Mouse (Mus musculus) urinary bladder, postnatal 14 days (tissue): ENCODE data around the gene Musk.

ENCODE experiments used
- DNase-seq: peaks from one replicate; pipeline ENCODE4 v3.0.0; 2021; ENCODE audit warnings: low spot score

The Musk gene

DNA sequence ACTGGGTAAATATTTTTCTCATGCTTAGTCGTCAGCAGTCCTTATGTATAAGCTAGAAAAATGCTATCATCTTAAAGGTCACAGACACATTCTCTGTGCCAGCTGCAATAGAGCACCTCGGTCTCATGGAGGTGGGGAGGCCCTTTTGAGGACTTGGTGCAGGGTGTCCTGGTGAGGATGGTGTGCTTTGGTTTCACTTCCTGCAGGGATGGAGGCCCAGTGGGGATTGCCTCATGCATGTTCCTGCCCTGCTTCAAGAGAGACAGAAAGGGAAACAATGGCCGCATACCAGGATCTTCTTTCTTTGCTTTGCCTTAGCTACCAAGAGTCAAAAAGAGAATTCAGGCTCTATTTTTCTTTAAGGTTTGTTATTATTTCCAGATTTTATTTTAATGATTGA, 31.8 kb downstream of the Musk start:
- no peak for DNase-seq

DNA sequence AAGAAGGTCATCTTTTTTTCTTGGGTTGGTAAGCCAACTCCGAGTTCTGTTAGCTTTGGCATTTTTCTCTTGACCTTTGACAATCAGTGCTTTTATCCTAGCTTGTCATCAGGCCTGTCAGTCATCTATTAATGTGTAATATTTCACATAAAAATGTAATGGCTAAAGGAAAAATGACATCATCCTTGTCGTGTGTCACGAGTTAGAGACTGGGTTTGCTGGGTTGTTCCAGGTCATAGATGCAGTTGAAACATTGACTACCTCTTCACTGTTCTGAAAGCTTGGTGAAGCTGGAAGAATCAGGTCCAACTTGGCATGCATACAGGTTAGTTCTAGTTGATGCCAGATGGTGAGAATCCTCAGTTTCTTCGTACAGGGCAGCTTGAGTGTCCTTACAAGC, 34.5 kb downstream of the Musk start:
- no peak for DNase-seq

DNA sequence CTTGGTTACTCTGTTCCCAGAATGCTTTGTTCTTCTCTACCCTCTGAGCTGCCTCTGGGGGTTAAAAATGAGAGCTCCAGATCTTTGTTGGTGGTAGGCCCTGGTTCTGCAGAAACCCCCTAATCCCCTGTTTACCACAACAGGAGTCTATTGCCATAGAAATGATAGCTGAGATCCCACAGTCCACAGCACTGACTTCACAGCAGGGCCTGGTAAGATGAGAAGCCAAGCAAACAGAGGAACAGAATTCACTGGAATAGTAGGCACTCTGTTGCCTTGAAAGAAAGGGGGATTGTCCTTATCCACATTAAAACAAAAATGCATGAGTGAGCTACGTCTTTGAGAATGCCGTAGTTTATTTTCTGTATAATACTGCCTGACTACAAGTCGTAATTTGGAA, 41.0 kb downstream of the Musk start:
- DNase-seq: no peak

DNA sequence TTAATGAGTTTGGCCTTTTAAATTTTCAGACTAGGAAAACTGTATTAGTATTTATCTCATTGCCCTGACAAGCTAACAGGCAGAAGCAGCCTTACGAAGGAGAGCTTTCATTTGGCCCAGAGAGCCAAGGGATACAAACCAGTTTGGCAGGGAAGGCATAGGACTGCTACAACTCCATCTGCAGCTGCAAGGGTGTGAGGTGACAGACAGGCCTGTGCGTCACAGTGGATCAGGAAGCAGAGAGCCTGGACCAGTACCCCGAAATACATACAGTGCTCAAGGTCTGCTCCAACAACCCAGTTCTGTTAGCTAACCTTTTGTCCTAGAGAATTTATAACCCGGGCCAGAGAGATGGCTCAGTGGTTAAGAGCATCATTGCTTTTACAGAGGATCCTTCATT, 42.5 kb downstream of the Musk start:
- DNase-seq: no peak

DNA sequence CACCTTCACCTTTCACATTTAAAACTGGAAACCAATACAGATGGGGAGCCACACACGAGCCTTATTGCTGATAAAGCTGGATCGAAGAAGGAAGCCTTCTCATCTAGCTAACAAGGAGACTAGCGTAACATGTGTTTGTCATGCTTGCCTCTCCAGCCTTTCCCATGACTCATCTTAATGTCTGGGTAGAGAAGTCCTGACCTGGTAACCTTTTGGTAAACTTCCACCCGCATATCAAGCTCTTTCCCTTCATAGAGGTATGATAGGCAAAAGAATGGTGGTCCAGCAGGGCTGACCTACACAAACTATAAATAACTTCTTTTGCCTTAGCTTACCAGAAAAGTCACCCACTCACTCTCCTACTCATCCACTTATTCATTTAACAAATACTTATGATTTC, 44.3 kb downstream of the Musk start:
- DNase-seq: no peak

DNA sequence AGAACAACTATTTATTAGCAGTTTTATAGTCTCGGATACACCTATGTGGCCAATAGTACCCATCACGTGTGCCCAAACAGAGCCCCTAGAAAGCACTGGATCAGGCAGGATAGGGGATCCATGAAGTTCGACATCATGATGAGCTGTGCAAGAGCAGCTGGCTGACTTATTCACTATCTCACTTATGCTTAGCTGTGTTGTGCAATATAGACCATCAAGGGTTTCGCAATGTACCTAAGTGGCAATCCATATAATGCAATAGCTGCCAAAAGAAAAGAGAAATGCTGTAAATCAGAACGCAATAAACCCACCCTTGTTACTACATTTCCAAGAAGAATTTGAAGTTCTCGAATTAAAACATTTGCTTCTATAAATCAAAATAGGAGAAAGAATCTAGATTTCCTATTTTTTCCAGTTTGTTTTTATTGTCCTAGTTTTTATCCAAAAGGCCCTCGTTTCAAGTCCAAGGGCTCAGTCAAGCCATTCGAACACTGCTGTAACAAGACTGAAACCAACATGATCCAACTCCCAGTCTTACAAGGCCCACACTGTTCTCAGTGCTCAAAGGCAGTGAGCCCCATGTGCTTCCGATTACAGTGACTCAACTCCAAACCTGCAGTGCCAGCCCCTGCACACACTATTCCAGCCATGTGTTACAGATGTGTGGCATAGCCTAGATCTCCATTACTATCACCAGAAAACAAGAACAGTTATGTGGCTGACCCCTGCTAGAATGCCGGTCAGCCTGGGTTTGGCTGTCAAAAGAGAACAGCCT, 45.3 kb downstream of the Musk start:
- DNase-seq: peak; percentile 9

DNA sequence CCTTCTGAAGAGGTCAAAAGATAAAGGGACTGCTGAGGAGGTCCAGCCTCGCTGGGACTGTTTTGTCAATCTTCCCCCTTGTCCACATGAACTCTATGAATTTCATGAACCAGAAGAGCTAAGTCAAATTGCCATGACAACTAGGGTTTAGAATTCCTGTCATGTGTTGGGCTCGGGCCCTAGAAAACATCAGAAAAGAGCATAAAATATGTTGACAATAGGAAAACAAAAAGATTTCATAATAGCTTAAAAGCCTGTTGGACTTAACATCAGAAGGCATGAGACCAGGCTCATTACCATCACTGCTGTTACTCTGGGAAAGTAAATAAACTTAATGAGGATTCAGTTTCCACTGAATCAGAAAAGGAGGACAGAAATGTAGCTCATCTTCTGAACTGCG, 46.6 kb downstream of the Musk start:
- DNase-seq: no peak

DNA sequence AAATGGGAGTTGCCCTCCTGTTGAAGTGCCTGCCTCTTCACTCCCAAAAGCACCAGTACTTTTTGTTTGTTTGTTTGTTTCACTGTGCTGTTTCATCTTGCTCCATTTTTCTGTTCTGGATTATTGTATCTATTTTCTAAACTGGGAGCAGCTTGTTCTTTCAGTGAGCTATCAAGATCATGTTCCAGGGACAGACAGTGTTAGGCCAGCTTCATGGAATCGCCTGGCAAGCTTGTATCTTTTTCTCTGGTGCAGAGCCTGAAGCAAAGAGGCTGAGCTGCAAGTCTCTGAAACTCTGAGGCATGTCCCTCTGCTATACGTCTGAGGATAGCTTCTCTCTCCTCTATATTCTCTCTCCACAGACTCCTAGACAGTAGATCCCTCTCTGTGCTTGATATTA, 50.5 kb downstream of the Musk start:
- DNase-seq: no peak

DNA sequence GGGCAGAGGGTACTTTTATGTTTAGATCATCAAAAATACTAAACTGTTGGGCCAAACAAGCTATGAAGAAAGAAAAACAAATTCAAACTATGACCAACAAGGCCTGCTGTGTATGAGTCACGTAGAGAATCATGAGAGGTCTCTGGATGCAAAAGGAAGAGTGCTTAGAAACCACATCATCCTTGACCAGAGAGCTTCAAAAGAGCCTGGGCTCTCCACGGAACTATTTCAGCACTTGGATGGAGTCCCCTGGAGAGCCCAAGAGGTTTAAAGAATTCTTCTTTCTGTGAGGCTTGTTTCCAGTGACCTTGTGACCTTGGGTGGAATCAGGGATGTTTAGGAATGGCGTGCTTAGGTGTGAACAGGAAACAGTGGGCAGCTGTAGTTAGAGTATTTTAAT, 53.5 kb downstream of the Musk start:
- DNase-seq: no peak

DNA sequence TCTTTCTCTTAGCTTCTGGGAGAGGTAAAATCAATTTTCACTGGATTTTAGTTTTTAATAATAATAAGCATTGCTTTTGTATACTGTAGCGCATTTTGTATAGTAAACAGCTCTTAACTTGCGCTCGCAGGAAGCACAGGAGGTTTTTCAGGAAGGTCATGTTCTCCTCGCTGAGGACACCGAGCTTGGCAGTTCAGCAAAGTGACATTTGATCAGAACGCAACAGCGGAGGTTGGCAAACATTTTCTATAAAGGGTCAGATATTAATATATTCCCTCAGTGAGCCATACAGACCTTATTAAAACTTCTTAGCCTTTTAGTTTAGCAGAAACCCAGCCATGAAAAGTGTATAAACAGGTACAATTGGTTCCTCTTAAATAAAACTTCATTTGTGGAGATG, 64.4 kb downstream of the Musk start:
- DNase-seq: no peak

DNA sequence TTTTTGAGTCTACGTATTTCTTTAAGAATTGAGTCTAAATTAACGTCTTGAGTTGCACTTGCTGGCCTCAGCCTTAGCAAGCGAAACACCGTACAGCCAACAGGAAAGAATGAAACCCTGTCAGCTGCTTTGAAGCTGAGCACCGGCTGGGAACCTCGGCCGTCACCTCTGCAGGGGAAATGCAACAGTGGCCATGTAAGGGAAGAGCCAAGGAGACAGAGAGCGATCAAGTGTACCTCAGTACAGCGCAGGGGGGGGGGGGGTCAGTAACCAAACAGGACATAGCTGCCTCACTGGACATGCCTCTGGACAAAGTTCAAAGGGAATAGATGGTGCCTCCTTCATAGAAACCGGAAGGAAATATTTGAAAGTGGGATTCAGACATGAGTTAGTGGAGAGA, 65.4 kb downstream of the Musk start:
- DNase-seq: no peak

DNA sequence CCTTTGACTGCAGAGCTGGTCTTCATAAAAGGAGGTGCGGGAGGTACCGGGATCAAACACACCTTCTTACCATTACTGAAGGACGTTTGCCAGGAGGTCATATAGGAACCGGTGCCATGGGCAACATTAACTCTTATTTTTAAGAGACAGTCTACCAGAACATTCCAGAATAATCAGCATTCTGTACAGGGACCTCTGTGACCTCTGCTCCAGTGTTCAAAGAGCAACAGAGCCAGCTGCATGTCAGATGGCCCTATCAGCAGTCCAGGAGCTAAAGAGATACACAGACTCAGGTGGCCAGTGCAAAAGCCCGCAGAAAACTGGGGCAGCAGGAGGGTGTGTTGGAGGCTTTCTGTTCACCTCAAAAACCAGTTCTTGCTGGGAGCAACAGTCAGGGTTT, 65.8 kb downstream of the Musk start:
- no peak for DNase-seq

DNA sequence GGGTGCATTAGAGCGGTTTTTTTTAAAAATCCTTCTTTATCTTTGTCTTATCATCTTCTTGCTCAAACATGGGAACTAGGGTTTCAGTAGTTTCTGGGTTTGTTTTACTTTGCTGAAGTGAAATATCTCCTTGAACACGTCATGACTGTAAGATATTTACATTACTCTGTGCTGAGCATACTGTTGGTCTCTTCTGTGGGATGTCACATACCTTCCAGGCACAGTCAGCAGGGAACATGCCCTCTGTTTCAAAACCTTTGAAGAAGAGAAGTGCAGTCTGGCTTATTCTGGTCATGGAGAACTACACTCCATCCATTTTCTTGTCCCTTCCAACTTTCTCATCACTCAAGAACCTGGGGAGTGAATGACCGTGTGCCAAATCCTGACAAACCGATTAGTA, 73.2 kb downstream of the Musk start:
- DNase-seq: no peak

DNA sequence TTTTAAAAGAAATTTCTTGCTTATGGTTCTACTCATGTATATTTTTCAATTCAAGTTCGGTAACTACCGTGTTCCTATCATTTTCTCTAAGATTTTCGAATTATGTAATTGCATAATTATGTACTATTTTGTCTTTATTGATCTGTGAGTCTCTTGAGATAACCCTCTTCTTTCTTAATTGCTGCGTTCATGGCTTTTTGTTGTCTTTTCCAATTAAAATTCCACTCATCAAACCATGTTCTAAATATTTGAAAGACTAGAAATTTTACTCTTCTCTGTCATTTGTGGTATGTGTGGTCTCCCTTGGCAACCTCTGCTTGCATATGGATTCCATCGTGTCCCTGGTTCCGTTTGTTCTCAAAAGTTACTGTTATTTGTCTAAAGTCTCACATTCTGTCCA, 79.6 kb downstream of the Musk start:
- DNase-seq: no peak

DNA sequence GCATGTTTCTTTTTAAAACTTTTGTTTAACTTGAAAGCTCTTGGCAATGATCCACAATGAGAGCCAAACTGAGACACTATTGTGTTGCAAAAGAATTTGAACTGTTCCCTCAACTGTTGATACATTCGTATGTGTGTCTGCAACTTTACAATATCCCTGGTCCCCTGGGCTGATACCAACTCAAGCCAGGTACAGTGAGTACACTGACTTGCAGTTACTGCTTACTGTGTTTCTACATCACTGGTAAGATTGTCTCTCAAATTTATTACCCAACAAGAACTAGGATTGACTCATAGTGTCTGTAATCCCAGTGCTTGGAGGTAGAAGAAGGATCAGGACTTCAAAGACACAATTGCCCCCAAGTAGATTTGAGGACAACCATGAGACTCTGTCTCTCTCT, 85.3 kb downstream of the Musk start:
- no peak for DNase-seq

DNA sequence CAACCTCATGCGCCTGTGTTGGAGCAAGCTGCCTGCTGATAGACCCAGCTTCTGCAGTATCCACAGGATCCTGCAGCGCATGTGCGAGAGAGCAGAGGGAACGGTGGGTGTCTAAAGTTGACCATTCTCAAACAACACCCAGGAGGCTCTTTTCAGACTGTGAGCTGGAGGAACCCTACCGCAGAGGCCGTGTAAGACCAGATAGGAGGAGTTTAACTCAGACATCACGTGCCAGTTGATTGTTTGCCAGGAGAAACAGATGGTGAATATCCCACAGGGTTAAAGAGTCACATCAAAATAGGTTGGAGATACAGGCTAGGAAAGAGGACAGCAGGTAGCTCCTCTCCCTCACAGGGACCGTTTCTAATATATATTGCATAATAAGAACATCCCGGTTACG, 87.8 kb downstream of the Musk start:
- no peak for DNase-seq

DNA sequence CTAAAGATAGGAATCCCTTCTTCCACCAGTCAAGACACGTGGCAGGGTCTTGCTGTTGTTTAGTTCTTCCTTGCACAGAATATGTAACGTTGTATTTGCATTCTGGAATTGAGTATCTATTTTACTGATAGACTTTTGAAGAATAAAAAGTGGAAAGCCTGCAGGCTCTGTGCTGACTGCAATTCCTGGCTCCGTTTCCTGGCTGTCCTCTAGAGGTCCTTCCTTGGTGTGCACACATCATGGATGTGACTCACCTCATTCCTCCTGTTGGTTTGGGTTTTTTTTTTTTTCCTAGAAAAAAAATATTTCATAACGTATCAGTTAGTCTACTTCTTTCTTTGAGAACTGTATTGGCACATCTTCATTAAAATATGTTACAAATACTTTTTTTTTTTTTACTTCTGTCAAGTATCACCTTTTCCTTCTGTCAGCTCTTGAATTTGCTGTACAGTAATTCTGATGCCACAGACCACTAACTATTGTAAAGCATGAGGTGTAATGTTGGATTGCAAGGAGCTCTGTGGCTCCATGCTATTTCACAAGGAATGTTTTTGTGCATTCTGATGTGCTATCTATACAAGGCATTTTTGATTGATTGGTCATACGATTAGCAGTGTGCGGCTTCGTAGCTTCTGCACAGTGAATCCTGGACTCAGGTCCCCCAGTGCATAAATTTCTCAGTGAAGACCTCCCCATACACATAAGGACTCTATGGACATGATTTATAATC, 88.5 kb downstream of the Musk start:
- peak; percentile 79 for DNase-seq

DNA sequence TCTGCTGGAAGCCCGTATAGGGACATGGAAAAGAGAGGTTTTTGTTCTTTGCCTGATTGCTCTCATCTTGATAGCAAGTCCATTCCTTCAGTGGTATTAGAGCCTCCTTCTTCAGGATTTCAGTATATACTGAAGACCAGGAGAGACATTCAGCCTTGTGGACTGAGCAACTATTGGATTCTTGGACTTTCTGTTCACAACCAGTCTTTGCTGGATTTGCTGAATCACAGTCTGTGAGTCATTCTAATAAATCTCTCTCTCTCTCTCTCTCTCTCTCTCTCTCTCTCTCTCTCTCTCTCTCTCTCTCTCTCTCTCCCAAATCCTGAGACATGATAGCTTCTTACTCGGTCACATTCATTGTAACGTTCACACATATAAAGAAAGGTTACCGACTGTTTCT, 93.4 kb downstream of the Musk start:
- no peak for DNase-seq

DNA sequence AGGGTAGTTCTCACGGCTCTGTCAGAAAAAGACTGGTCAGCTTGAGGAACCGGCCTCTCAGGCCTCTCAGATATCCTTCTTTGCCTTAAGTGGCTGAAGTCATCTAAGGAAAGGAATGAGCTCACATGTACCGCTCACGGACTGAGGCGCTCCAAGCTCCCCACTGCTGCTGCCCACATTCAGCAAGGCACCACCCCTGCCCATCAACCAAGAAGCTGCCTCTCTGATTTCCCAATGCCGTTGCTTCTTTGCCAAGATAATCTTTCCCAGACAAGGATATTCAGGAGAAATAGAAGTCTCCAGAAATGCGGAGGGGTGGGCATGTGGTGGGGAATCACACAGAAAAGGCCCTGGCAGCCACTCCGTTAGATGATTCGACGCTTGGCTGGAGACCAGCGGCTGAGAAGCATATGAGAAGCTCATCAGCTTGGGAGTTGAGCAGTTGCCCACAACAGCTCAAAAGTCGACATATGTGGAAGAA, 115.1 kb downstream of the Musk start:
- DNase-seq: peak; percentile 68

DNA sequence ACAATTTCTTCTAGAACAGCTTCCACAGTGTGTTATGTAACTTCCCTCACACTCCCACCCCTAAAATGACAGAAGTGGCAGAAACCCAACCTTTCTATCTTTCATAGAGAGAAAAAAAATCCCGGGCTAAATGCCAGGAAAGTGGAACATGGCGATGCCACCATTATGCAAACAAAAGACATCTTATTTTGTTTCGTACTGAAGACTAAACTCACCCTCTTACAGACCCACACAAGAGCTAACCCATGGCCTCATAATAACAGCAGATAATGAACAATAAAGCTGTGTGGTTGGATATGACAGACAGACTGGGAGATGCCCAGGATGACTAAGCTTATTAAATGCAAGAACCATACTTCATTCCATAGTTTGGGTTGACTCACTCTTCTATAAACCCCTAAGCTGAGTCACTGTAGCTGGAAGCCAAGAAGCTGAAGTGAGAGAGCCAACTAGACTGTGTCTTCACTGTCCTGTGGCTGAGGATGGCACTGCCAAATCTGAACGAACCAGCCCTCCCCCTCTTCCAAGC, 116.3 kb downstream of the Musk start:
- peak; percentile 24 for DNase-seq

DNA sequence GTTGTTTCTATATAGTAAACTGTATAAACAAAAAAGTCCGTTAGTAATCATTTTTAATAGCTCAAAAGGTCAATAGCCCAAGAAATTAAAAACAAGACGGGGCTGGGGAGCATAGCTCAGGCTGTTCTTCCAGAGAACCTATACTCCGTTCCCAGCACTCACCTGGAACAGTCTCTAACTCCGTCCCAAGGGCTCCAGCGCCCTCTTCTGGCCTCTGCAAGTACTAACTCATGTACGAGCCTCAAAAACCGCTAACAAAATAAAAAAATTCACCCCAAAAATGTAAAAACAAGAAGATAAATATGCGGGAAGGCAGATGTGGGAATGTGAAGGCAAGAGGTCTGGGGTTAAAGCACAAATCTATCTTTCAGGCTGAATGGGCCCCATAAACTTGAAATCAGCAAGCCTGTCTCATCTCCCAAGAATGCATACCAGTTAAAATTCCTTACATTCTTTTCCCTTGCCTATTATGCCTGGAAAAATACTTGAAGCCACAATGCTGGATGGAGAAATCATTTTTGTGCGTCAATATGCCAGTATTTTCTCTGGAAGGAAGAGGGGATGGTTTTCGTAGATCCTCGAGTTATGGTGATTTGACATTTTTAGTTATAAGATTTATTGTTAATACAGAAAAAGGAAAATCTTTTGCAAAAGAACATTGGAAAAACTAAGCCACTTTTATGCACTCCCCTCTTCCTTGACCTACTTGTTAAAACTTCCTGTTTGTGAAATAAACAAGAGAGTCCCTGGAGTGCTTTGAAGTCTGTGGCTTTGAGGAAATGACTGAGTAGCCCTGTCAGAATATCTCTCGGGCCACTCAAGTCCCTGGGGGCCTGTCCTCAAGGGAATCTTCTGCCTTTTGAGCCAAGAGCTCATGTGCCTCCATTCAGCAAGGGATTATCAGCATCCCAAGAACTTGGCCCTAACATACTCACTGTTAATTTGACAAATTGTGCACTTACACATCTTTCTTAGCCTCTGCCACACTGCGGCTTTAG, 127.7 kb downstream of the Musk start:
- no peak for DNase-seq

DNA sequence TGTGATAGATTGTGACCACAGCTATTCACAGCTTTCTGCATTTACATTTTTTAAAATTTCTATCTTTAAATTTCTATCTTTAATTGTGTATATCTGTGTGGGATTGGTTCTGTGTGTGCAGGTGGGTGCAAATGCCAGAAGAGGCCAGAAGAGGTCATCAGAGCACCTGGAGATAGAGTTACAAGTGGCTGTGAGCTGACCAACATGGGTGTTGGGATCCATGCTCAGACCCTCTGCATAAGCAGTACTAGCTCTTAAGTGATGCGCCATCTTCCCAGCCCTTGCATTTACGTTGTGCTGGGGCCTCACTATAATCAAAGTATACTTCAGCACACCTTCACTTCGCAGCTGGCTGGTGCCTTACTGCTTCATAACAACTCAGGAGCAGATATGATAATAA, 129.8 kb downstream of the Musk start:
- DNase-seq: no peak
